Mouse (Mus musculus) lung, postnatal 0 days (tissue): ENCODE data around the gene Fam102b.

ENCODE experiments used
- CTCF ChIP-seq: IDR thresholded peaks from 2 replicates; pipeline ENCODE4 v1.5.1; 2016; ENCODE audit warnings: antibody characterized with exemption, mild to moderate bottlenecking
- EP300 ChIP-seq: IDR thresholded peaks from 2 replicates; pipeline ENCODE4 v1.6.1; 2016; ENCODE audit warnings: antibody characterized with exemption, mild to moderate bottlenecking, control low read depth

GRCm38 (mm10) chr3:109034411-109034810 is 7.0 kb upstream of the Fam102b start:
- no peak for TF ChIP-seq EP300
- no peak for TF ChIP-seq CTCF
